Mouse (Mus musculus) G1E (cell line): ENCODE results near the gene Ncf4. TPM values are rescaled to one million over a fixed set of nuclear protein-coding genes. Genes with fewer than 3 reads are reported as not detected.
"Not testable (repeated sequence)": the region's sequence is repeated elsewhere in the genome, so short reads cannot be mapped to it uniquely, and the experiment has no call there.

Experiments
- ATAC-seq: 2 replicates; pipeline ENCODE4 v1.8.0; 2016; ENCODE audit warnings: mild to moderate bottlenecking; ENCODE audit not compliant: insufficient number of reproducible peaks, poor library complexity, low FRiP score, severe bottlenecking; ENCODE audit errors: extremely low read depth
- DNase-seq: peaks from one replicate; pipeline ENCODE4 v3.0.0; 2012; ENCODE audit warnings: low spot score
- H3K27me3 ChIP-seq: 2 replicates; pipeline ENCODE4 v1.6.1; 2012; ENCODE audit warnings: mild to moderate bottlenecking, low read length, inconsistent platforms; ENCODE audit not compliant: insufficient read depth
- H3K36me3 ChIP-seq: replicated peaks from 2 replicates; pipeline ENCODE3; 2012; ENCODE audit warnings: mild to moderate bottlenecking, inconsistent platforms
- H3K4me1 ChIP-seq: 2 replicates; pipeline ENCODE4 v1.6.1; 2012; ENCODE audit warnings: low read depth, low read length, inconsistent platforms, mixed read lengths; ENCODE audit not compliant: insufficient read depth
- H3K4me3 ChIP-seq: 2 replicates; pipeline ENCODE4 v1.5.1; 2012; ENCODE audit warnings: low read depth, mild to moderate bottlenecking, inconsistent platforms, low read length, moderate library complexity, mixed read lengths
- H3K9me3 ChIP-seq: replicated peaks from 2 replicates; pipeline ENCODE4 v1.6.1; 2012; ENCODE audit warnings: inconsistent platforms
- CTCF ChIP-seq: IDR thresholded peaks from 2 replicates; pipeline ENCODE4 v1.5.1; 2012; ENCODE audit warnings: low read depth, low read length, inconsistent platforms, mixed read lengths
- GATA1 ChIP-seq: IDR thresholded peaks from 2 replicates; pipeline ENCODE4 v1.6.1; 2012; ENCODE audit warnings: borderline replicate concordance, low read length, inconsistent platforms, mixed read lengths
- GATA2 ChIP-seq: IDR thresholded peaks from 2 replicates; pipeline ENCODE4 v1.6.1; 2012; ENCODE audit warnings: low read depth, low read length, inconsistent platforms, borderline replicate concordance
- POLR2AphosphoS5 ChIP-seq: IDR thresholded peaks from 2 replicates; pipeline ENCODE4 v1.6.1; 2012; ENCODE audit warnings: low read depth, low read length, inconsistent platforms; ENCODE audit not compliant: insufficient replicate concordance
- TAL1 ChIP-seq: conservative IDR thresholded peaks from 2 replicates; pipeline ENCODE4 v1.6.1; 2012; ENCODE audit warnings: low read depth, low read length, inconsistent platforms, mixed read lengths
- polyA plus RNA-seq: library from polyadenylated mRNA; stranded (reverse); fragments of >175 nt; gene quantifications from 2 replicates; pipeline ENCODE4 v1.2.3, GENCODE M21; 2012
- total RNA-seq, 2 experiments: library from RNA; stranded (forward) in 1 of 2; stranded (reverse) in 1 of 2; fragments of 200-1000 nt in 1 of 2; fragments of >200 nt in 1 of 2; fragmentation: Nextera tagmentation in 1 of 2; gene quantifications; 2 replicates each; pipeline ENCODE4 v1.2.3; 2014 to 2017

Gene Ncf4
- total and polyA plus RNA-seq, 3 experiments, result 4.5 to 64.1 (median 19.0) TPM

GRCm38 (mm10) chr15:78263286-78263685, 18.7 kb downstream of the Ncf4 start:
- Histone ChIP-seq H3K4me3 (no peak overlapping the region), H3K36me3 (no peaks in the 10 kb centered on the region), H3K27me3 (peaks cover 66% of the 10 kb centered on the region), H3K9me3 (no peaks in the 10 kb centered on the region; the same call in 1 of the 2 replicates), H3K4me1 (peaks cover 79% of the 10 kb centered on the region)
- DNase-seq (no peak), ATAC-seq (no peak)
- TF ChIP-seq GATA2, result no peak
- no peak for TF ChIP-seq TAL1
- TF ChIP-seq POLR2AphosphoS5, result no peak
- no peak for TF ChIP-seq GATA1
- TF ChIP-seq CTCF, result no peak

GRCm38 (mm10) chr15:78267441-78267840, 22.8 kb downstream of the Ncf4 start:
- Histone ChIP-seq H3K4me1 (peaks cover 79% of the 10 kb centered on the region), H3K4me3 (no peak overlapping the region; the same call in 1 of the 2 replicates), H3K36me3 (no peaks in the 10 kb centered on the region), H3K27me3 (peaks cover 35% of the 10 kb centered on the region), H3K9me3 (peaks cover under 1% of the 10 kb centered on the region; the same call in 1 of the 2 replicates)
- no peak for DNase-seq
- TF ChIP-seq CTCF (no peak), GATA1 (no peak), POLR2AphosphoS5 (no peak), TAL1 (no peak), GATA2 (no peak)
- no peak for ATAC-seq

- DNase-seq (peak; percentile 82), ATAC-seq (peak; percentile 96)
- Histone ChIP-seq H3K36me3 (no peaks in the 10 kb centered on the region), H3K4me1 (peaks cover 79% of the 10 kb centered on the region), H3K4me3 (no peak overlapping the region; the same call in 1 of the 2 replicates), H3K27me3 (peaks cover 31% of the 10 kb centered on the region), H3K9me3 (peaks cover 3% of the 10 kb centered on the region; the same call in 1 of the 2 replicates)
- TF ChIP-seq TAL1 (peak; percentile 99), CTCF (no peak)
These were observed 23.3 kb downstream of the Ncf4 start for GRCm38 (mm10) chr15:78267865-78268264.

- peaks cover 29% of the 10 kb centered on the region for H3K27me3 ChIP-seq
- peak; percentile 23; the same call in 1 of the 2 replicates for TF ChIP-seq TAL1
- TF ChIP-seq POLR2AphosphoS5, result no peak
- ATAC-seq, result no peak
- H3K4me3 ChIP-seq, result no peak overlapping the region
- peaks cover 66% of the 10 kb centered on the region for H3K4me1 ChIP-seq
- H3K36me3 ChIP-seq, result no peaks in the 10 kb centered on the region
- no peak for DNase-seq
- H3K9me3 ChIP-seq, result peaks cover 3% of the 10 kb centered on the region; the same call in 1 of the 2 replicates
These were observed 26.6 kb downstream of the Ncf4 start for GRCm38 (mm10) chr15:78271208-78271607.

- Histone ChIP-seq H3K36me3 (no peaks in the 10 kb centered on the region), H3K27me3 (peaks cover 81% of the 10 kb centered on the region), H3K9me3 (no peaks in the 10 kb centered on the region; the same call in 1 of the 2 replicates), H3K4me3 (no peak overlapping the region), H3K4me1 (peaks cover 38% of the 10 kb centered on the region)
- DNase-seq, result no peak
- peak; percentile 34; the same call in 1 of the 2 replicates for ATAC-seq
- TF ChIP-seq TAL1 (no peak), GATA1 (no peak), CTCF (no peak), GATA2 (no peak), POLR2AphosphoS5 (no peak)
These were observed 33.7 kb downstream of the Ncf4 start for GRCm38 (mm10) chr15:78278308-78278707.

GRCm38 (mm10) chr15:78287941-78288340, 43.3 kb downstream of the Ncf4 start:
- no peak for DNase-seq
- Histone ChIP-seq H3K4me3 (no peak overlapping the region), H3K36me3 (peaks cover 18% of the 10 kb centered on the region), H3K27me3 (peaks cover 74% of the 10 kb centered on the region), H3K9me3 (0 out of 2 replicates have a peak, but pooled peaks cover 2% of the 10 kb centered on the region), H3K4me1 (peaks cover 6% of the 10 kb centered on the region; the same call in 1 of the 2 replicates)
- ATAC-seq, result no peak
- TF ChIP-seq CTCF (no peak), TAL1 (no peak), GATA1 (no peak), GATA2 (no peak), POLR2AphosphoS5 (no peak)

- not testable (repeated sequence) for H3K4me1 ChIP-seq, H3K9me3 ChIP-seq, H3K4me3 ChIP-seq, ATAC-seq, DNase-seq
- Histone ChIP-seq H3K36me3 (peaks cover 24% of the 10 kb centered on the region), H3K27me3 (peaks cover 73% of the 10 kb centered on the region)
These were observed 45.2 kb downstream of the Ncf4 start for GRCm38 (mm10) chr15:78289775-78290174.

- not testable (repeated sequence) for H3K4me1 ChIP-seq, ATAC-seq, H3K4me3 ChIP-seq, H3K9me3 ChIP-seq, DNase-seq
- Histone ChIP-seq H3K27me3 (peaks cover 71% of the 10 kb centered on the region), H3K36me3 (peaks cover 27% of the 10 kb centered on the region)
These were observed 48.6 kb downstream of the Ncf4 start for GRCm38 (mm10) chr15:78293228-78293627.
